Mouse (Mus musculus) layer of hippocampus, postnatal 14 days (tissue): ENCODE data around the gene Fig4. TPM values are rescaled to one million over a fixed set of nuclear protein-coding genes. Genes with fewer than 3 reads are reported as not detected.

Source experiments
- DNase-seq, 2 experiments: peaks; one replicate each; pipeline ENCODE4 v3.0.0; 2021 to 2022; ENCODE audit warnings: low spot score in 2 of 2, mixed read lengths in 1 of 2
- total RNA-seq, 2 experiments: library from RNA; stranded (reverse); gene quantifications; 2 replicates each; pipeline ENCODE4 v1.2.3; 2021

Gene Fig4
- total RNA-seq, 2 experiments from 2014 or later = 37.0 to 40.2 TPM

DNA sequence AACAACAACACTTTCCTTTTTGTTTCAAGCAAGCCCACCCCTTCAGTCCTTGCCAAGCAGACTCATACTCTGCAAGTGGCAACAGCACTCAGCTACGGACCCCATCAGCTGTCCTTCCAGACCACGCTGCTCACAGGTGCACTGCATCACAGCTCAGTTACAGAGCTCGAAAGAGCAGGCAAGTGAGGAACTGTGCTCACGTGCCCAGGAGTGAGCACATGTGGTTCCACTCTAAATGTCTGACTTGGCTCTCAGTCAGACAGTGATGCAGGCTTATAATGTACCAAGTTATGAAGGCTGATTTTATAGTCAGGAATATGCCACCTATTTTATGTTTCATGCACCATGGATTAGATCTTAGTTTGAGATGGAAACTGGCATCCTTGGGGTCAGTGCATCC lies 79.6 kb downstream of the Fig4 start:
- no peak for DNase-seq

DNA sequence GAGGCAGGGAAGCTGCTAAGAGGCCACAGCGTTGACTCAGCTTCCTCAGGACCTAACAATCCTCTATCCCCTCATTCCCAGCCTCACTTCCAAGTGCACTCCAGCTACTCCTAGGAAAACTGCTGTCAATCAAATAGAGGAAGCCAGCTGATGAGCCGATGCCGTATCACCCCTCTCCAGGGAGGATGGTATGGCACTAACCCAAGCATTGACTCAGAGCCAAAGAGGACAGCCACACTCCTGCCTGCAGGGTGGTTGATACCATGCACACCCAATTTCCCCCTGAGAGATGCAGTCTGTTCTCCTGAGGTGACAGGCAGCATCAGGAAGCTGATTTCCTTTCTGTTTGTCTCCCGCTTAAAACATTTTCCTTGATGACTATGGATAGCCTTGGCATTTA lies 81.9 kb downstream of the Fig4 start:
- DNase-seq = no peak

DNA sequence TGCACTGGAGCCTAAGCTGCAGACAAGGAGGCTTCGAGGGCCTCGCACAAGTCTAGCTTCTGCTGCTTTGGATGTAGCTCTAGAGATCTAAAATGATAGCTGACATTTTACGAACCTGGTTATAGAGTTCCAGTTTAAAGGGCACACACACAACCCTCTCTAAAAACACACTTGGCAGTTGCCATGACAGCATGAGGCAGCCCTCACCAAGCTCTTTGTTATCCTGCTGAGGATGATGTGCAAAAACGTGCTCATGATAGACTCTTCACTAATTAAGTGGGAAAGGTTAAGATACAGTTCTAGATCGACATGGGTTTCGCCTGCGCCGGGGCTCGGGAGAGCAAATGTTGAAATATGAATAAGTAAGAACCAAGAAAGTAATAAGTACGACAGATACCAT lies 84.2 kb downstream of the Fig4 start:
- DNase-seq = no peak

DNA sequence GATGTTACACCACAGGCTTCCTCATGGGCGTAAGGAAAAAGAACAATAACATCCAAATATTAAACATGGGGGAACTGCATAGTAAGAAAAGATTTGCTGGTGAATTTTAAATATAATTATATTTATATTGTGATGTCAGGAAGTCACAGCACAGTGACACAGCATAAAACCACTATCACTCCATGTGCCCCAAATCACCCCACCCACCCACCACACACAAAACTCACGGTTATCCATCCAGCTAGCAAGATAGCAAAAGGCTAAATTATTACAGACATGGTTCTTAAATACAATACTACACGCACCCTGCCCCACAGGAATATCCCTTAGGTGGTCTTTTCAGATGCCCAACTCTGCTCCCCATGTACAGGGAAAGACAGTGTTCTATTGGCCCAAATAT lies 89.0 kb downstream of the Fig4 start:
- no peak for DNase-seq

DNA sequence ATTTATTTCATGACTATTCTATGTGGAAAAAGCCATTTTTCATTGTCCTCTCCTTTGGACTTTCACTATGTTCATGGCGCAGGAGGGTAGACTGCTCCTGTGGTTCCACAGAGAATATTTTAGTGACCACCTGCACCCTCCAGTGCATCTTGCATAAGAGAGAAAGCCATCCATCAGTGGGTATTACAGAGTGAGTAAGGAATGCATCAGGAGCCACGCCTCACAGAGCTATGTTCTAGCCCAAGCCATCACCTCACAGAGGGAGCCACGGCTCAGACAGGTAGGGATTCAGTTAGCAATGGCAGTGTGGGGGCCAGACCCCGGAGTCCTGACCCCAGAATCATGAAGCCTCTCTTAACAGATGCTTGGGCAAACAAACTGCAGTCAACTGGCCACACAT lies 93.5 kb downstream of the Fig4 start:
- DNase-seq = no peak

DNA sequence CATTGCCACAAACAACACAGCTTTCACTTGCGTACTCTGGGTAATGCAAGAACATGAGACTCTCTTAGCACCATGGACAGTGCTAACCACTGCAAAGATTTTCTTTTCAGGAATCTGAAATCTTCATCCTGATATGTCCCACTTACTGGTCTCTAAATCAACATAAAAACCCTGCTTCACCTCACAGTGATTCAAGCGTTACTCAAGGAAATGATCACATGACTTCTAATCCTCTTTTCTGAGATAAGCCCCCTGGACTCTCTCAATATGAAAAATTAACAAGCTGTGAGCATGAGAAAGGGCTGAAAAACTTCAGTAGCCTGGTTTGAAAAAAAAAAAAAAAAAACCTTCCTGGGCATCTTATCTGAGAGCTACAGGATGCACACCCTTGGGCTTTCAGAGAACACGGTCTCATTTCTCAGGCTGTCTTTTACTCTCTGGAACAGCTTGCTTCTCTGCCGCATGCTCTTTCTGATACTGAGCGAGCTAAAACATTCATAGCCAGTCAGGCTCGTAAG lies 94.1 kb downstream of the Fig4 start:
- no peak for DNase-seq

DNA sequence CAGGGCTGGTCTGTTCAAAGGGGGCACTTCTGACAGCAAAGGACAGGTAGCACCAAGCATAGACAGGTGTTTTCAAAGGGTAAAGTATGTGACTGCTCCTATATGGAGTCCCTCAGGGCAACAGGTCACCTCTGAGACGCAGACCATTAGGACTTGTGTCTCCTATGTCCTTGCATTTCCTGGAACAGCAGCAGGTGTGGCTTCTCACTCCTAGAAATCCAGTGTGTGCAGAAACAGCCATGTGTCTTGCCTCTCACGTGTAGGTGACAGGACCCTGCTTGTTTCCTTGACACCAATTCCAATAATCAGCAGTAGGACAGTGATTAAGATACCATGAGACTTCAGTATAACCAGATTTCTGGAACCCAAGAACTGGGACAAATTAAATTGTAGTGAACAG lies 97.4 kb downstream of the Fig4 start:
- no peak for DNase-seq

DNA sequence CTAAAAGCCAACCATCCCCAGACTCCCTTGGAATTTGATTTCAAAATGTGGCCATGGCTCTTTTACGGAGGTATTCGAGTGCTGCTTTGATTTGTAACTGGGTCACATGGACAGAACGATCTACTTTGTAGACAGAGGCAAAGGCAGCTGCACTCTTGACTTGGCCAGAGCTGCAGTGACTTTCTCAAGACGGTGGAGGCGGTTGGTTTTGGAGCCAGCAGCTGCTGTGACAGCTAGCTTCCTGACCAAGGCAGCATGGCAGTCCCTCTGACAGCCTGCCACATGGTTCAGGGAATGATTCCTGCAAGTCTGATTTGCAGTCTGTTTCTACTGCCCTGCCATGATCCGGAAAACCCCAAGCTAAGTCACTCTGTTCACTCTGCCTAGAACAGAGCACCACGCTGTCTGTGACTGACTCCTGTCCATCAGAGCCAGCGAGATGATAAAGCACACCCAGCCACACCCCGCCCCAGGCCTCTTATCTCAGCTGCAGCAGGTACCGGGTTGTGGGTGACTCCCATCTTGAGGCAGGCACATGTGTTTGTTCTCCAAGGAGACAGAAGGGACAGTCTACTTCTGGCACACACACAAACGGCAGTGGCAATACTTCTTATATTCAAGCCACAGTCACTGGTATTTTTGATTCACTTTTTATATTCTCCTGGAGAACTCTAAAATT lies 98.3 kb downstream of the Fig4 start:
- DNase-seq = no peak

DNA sequence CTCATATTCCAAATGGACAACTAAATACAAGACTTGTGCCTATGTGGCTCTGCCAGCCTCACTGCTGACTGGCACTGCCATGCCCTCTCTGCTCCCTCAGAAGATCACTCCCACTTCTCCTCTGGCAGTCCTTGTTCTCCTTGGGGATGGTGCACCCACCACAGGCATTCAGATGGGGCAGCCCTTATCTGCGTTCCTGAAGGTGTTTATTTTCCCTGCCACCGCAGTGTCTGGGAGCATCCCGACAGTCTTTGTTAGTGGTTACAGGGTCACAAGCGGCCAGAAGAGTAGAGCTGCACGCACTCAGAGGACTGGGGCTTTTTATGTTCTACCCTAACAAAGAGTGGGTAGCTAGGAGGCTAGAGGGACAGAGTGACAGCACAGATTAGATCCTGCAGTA lies 98.9 kb downstream of the Fig4 start:
- no peak for DNase-seq

DNA sequence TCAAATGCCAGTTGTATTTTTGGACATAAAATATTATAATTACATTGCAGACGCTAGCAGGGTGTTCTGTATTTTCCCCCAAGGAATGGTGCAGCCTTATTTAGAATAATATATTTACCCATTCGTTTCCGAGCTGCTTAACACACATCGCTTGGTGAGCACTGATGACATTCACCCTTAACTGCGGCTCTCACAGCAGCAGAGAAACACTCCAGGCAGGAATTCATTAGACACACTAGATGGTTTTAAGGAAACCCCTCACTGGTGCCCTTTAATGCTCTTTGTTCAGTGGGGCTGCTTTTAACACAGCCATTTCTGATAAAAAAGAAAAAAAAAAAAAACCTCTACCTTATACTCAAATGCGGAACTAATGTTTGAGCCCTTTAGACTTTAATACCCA lies 104.3 kb downstream of the Fig4 start:
- no peak for DNase-seq

DNA sequence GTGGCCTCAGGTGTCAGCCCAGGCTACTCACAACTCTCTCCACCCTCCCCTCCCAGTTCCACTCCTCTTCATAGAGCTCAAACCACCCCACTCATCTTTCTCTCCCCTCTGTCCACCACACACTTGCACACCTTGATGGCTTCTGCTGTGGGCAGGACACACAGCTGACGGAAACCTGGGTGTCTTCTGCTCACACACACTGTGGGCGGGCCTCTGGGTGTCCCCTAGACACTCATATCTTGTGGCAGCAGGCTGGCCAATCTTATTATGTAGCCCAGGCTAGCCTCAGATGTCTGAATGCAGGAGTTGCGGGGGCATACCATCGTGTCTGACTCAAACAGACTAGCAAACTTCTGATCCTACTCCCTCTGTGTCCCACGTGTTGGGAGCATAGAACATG lies 105.3 kb downstream of the Fig4 start:
- no peak for DNase-seq

DNA sequence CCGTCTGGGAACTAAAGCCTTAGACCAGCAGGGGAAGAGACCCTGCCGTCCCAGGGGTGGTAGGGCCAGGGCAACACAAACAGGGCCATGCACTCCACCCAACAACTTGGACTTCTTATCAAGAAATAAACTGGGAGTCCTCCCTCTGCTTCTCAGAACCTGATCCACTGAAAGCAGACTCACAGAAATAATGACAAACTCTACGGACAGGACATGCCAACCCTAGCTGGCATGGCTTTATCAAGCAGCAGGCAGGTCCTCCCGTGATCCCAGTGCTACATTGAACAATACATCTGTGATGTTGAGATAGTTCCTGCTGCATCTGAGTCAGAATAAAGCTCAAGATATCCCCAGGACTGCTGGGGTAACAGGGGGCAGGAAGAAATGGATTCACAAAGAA lies 106.8 kb downstream of the Fig4 start:
- no peak for DNase-seq

DNA sequence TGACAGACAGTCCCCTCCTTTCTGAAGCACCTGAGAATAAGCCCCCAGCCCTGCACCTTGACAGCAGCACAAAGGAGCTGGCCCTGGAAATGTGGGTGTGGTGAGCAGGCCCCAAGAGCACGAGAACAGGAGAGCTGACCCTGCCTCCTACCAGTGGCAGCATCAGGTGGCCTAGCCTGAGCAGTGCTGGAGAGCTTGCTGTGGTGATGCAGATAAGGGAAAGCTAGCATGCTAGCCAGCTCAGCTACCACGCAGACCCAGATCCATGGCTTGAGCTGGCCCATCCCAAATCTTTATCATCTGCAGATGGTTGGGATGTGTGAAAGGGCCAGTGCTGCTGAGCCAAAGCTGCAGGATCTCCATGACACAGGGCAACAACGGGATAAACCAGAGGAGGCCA lies 113.7 kb downstream of the Fig4 start:
- no peak for DNase-seq

DNA sequence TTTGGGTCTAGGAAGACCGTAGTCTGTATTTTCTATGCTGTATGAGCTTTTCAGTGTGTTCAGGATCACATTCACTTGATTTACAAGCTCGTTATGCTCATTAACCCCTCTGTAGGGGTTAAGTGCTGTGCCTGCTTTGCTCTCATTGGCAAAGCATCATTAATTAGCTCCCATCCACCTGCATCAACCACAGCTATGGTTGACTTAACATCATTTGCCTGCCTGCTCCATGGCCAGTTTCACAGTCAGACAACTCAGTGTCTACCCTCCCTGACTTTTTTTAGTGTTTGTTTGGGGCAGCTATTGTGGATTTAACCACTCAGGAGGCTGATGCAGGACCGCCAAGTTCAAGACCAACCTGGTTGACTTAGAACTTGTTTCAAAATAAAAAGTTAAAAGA lies 119.1 kb downstream of the Fig4 start:
- DNase-seq = no peak

DNA sequence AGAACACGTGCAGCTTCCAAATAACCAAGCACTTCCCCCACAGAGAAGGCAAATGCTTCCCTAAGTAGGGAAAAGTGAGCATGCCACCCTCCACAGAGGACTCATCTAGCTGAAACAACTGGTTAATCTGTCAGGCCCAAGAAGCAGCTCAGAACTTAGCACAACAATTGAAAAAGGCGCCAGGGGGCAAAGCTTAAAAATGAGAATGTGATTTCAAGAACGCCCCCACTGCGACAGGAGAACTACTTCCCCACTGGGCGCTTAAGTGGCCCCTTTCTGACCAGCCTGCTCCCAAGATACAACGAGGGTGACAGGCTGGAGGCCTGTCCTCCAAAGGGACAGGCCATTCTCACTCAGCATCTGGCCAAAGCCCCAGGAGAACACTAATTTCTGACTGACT lies 120.4 kb downstream of the Fig4 start:
- no peak for DNase-seq

DNA sequence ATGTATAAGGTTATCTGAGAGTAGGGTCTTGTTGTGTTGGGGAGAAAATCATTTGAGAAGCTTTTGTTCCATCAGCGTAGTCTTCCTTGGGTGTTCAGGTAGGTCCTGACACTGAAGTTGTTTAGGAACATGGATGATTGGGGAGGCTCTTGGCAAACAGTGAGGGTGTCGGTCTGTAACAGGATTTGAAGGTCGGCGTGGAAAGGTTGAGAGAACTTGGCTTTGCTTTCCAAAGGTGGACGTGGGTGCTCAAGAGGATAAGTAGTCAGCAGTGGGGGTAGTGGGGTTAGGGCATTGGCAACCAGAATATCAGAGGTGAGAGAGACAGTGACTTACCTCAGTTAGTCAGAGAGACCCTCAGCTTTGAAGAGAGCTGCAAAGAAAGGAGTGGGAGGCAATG lies 136.9 kb downstream of the Fig4 start:
- DNase-seq = no peak

DNA sequence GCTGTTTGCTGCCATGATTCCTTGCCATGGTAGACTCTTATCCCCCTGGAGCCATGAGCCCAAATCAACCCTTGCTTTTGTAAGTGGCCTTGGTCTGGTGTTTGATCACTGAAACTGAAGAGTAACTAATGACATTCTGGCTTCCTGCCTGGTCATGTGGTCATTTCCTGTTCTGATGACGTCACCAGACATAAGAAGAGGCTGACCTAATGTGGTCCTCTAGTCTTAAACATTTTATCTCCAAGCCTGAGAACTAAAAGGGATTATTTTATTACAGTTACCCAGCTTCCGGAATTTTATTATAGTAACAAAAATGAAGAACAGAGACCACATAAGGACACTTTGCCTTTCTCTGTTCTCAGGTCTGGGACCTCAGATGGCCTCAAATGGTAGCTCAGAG lies 140.0 kb downstream of the Fig4 start:
- DNase-seq = no peak

DNA sequence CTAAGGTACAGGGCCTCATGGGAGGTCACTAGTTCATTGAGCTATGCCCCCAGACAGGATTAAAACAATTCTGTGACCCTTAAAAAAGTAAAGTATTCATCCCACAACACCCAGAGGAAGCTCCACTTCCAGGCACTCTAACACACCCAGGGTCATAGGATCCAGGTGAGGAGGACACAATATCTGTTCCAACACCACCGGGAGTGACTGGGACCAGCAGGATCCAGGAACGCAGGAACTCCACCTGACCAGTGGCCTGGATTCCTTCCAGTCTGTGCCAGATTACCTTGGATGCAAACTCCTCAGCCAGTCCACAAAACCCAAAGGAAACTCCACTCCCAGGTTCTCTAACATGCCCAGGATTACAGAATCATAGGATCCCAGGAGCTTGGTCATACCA lies 145.8 kb downstream of the Fig4 start:
- DNase-seq = no peak

DNA sequence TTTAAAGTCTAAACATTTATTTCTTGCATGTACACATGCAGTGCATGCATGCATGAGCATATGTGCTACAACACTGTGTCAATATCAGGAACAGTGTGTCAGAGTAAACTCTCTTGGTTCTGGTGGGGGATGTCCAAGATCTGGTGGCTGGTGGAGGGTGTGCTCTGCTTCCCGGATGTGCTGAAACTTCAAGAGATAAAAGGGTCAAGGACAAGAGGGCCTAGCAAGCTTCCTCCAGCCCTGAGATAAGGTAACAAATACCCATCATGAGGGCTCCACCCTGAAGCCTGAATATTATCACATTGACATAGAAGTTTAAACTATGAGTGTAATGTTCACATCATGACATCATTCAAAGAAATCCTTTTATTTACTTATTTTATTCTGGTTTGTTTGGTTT lies 146.4 kb downstream of the Fig4 start:
- DNase-seq = no peak

DNA sequence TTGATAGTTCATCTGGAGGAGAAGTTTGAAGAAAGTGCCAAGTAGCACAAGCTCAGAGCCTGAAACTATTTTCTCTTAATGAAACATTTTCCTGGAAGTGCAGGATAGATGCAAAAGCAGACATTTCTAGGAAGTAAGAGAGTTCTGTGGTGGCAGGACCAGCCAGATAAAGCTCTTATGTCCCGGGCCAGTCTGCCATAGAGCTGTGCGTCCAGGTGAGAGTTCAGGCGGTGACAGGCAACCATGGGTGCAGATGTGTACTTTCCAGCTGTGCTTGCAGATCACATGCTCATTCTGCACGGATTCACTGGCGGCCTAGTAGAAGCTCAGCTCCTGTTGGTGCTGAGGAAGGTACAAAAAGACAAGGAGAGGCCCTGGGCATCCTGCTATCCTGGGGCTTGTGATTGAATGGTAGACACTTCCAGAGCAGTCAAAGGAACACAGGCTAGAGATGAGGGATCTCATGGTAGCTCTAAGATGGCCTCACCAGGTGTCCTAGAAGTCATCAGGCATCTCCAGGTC lies 149.8 kb downstream of the Fig4 start:
- DNase-seq = no peak

DNA sequence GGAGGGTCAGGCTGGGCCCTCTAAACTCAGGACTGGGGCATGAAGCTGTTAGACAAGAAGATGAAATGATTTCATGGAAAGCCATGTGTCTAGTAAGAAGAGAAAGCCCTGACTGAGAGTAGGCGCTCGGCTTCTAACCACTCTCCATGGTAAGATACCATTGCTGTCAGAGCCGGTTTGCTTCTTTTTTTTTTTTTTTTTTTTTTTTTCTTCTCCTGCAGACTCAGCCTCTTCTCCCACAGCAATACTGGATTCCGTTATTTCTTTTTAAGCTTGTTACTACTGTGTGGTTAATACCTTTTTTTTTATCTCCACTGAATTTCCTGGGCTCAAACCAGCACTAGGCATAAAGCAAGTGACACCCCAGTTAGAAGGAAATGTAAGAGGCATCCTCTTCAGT lies 151.2 kb downstream of the Fig4 start:
- DNase-seq = no peak

DNA sequence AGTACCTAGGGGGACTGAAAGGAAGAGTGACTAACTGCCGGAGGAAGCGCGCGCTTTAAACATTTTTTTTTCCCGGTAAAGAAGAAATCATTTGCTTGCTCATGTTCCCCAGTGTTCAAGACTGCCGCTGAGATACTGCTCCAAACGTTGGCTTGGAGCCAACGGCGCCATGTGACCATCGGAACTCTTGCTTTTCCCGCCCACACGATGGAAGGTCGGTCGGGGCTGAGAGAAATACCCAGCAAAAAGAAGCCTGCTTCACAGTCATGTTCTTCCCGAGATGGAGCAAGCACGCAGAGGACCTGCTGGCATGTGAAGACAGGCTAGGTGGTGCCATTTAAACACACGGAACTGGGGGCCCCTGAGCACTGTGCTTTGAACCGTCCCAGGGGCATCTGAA lies 151.6 kb downstream of the Fig4 start:
- no peak for DNase-seq

DNA sequence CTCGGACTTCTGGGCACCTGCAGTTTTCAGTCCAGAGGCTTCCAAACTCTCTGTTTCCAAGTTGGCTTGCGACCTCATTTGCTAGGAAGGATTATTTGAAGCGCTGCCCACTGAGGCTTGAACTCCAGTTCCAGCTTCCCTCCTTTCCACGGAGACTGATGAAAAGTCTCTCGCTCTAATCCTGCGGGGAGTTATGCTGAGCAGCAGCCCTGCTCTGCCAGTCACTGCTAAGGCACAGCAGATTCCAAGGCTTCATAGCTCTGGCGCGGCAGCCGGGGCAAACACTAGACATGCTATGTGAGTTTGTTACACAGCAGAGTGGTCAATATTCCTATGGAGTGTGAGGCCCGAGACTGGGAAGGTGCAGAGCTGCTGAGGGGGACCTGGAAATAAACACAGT lies 152.0 kb downstream of the Fig4 start:
- DNase-seq = no peak

DNA sequence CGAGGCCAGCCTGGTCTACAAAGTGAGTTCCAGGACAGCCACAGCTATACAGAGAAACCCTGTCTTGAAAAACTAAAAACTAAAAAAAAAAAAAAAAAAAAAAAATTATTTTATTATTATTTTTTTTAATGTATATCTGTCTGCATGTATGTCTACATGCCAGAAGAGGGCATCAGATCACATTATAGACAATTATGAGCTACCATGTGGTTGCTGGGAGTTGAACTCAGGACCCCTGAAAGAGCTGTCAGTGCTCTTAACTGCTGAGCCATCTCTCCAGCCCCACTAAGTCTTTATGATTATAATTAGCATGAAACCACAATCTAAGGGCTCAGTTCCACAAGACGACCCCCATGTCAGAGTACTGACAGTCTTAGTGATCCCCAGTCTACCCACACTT lies 152.6 kb downstream of the Fig4 start:
- no peak for DNase-seq
